Mouse (Mus musculus) heart, embryonic 11.5 days (tissue): ENCODE measurements around the gene Gria1. TPM values are rescaled to one million over a fixed set of nuclear protein-coding genes. Genes with fewer than 3 reads are reported as not detected.

Experiments used
- ATAC-seq: fragments of 200-750 bp; cut with Nextera tagmentation; replicated peaks from 2 replicates; pipeline ENCODE4 v1.8.0; 2017; ENCODE audit warnings: moderate library complexity; ENCODE audit not compliant: insufficient number of reproducible peaks, low FRiP score, low TSS enrichment
- H3K27ac ChIP-seq: fragments of 300-500 bp; sonication (generic); 2 replicates; pipeline ENCODE4 v1.5.1; 2014; ENCODE audit warnings: mild to moderate bottlenecking, low read depth, low read length
- H3K27me3 ChIP-seq: fragments of 300-500 bp; sonication (generic); 2 replicates; pipeline ENCODE4 v1.6.1; 2014; ENCODE audit warnings: mild to moderate bottlenecking, low read length, mixed read lengths; ENCODE audit not compliant: control insufficient read depth, insufficient read depth
- H3K36me3 ChIP-seq: fragments of 300-500 bp; sonication (generic); 2 replicates; pipeline ENCODE4 v1.6.1; 2014; ENCODE audit warnings: mild to moderate bottlenecking, low read length, moderate library complexity, mixed read lengths; ENCODE audit not compliant: control insufficient read depth, insufficient read depth
- H3K4me1 ChIP-seq: fragments of 300-500 bp; sonication (generic); 2 replicates; pipeline ENCODE4 v1.6.1; 2014; ENCODE audit warnings: low read length; ENCODE audit not compliant: control insufficient read depth, insufficient read depth
- H3K4me2 ChIP-seq: fragments of 300-500 bp; sonication (generic); 2 replicates; pipeline ENCODE4 v1.6.1; 2014; ENCODE audit warnings: mild to moderate bottlenecking, moderate library complexity
- H3K4me3 ChIP-seq: fragments of 300-500 bp; sonication (generic); 2 replicates; pipeline ENCODE4 v1.5.1; 2014; ENCODE audit warnings: low read depth, low read length
- H3K9ac ChIP-seq: fragments of 300-500 bp; sonication (generic); 2 replicates; pipeline ENCODE4 v1.6.1; 2014; ENCODE audit warnings: mild to moderate bottlenecking, low read depth, low read length, moderate library complexity
- H3K9me3 ChIP-seq: fragments of 300-500 bp; sonication (generic); replicated peaks from 2 replicates; pipeline ENCODE4 v1.6.1; 2016; ENCODE audit warnings: low read length; ENCODE audit not compliant: control insufficient read depth
- WGBS: fragments of 180-500 bp; shearing (Covaris S2); extraction: QIAGEN DNeasy Blood & Tissue Kit; methylation state at CpG from one replicate; pipeline ENCODE4 v1.1.7; 2014; ENCODE audit not compliant: insufficient replicate concordance; 5-methylcytosine and 5-hydroxymethylcytosine counted together
- polyA plus RNA-seq: library from polyadenylated mRNA; unstranded; fragments of >200 nt; fragmentation: Nextera tagmentation; extraction: Ambion mirVana; gene quantifications from 2 replicates; pipeline ENCODE4 v1.2.1, GENCODE M21; 2014

The Gria1 gene
- polyA plus RNA-seq = 1.1 and 1.4 TPM in 2 replicates

GRCm38 (mm10) chr11:57011024-57011690, at the start of gene Gria1:
TSS of gene Gria1 (plus strand) at chr11:57011387.
- 29% methylated on average over 6 of the region's 6 CpGs for WGBS
- Histone ChIP-seq H3K27ac (no peak within 1 kb of the TSS), H3K9me3 (no peaks in the 10 kb centered on the region), H3K9ac (no peak within 1 kb of the TSS), H3K4me1 (peaks cover 8% of the 10 kb centered on the region), H3K27me3 (peaks cover 8% of the 10 kb centered on the region; the same call in 1 of the 2 replicates), H3K4me2 (peak within 1 kb of the TSS; percentile 64), H3K36me3 (no peaks in the 10 kb centered on the region), H3K4me3 (peak within 1 kb of the TSS; percentile 34)
- no peak for ATAC-seq

- WGBS = 85% methylated on average over 3 of the region's 3 CpGs
- ATAC-seq = no peak
These were observed 49.4 kb upstream of the Gria1 start for GRCm38 (mm10) chr11:56961751-56962150.

GRCm38 (mm10) chr11:56972814-56973213, 38.4 kb upstream of the Gria1 start:
- Histone ChIP-seq H3K36me3 (no peaks in the 10 kb centered on the region), H3K9me3 (no peaks in the 10 kb centered on the region), H3K27ac (no peak overlapping the region), H3K4me3 (no peak overlapping the region), H3K27me3 (no peaks in the 10 kb centered on the region), H3K9ac (no peak overlapping the region), H3K4me1 (no peaks in the 10 kb centered on the region), H3K4me2 (no peak overlapping the region)
- no peak for ATAC-seq
- 70% methylated on average over 1 of the region's 1 CpGs for WGBS

More at GRCm38 (mm10) chr11:56961751-56962150, 49.4 kb upstream of the Gria1 start:
- Histone ChIP-seq H3K4me1 (no peaks in the 10 kb centered on the region), H3K9me3 (no peaks in the 10 kb centered on the region), H3K36me3 (no peaks in the 10 kb centered on the region), H3K27me3 (no peaks in the 10 kb centered on the region), H3K4me3 (no peak overlapping the region), H3K4me2 (no peak overlapping the region), H3K27ac (no peak overlapping the region), H3K9ac (no peak overlapping the region)

- no peaks in the 10 kb centered on the region for H3K27me3 ChIP-seq
- no peak overlapping the region for H3K4me3 ChIP-seq
- H3K36me3 ChIP-seq = no peaks in the 10 kb centered on the region
- H3K4me2 ChIP-seq = no peak overlapping the region
- H3K27ac ChIP-seq = no peak overlapping the region
- H3K4me1 ChIP-seq = no peaks in the 10 kb centered on the region
- 0 out of 2 replicates have a peak, but pooled peaks cover 2% of the 10 kb centered on the region for H3K9me3 ChIP-seq
- WGBS = 88% methylated on average over 3 of the region's 3 CpGs
- ATAC-seq = no peak
- H3K9ac ChIP-seq = no peak overlapping the region
These were observed 26.7 kb upstream of the Gria1 start for GRCm38 (mm10) chr11:56984321-56985000.

GRCm38 (mm10) chr11:56985457-56985856, 25.7 kb upstream of the Gria1 start:
- Histone ChIP-seq H3K4me3 (no peak overlapping the region), H3K36me3 (no peaks in the 10 kb centered on the region), H3K9ac (no peak overlapping the region), H3K4me2 (no peak overlapping the region), H3K9me3 (0 out of 2 replicates have a peak, but pooled peaks cover 2% of the 10 kb centered on the region), H3K27me3 (no peaks in the 10 kb centered on the region), H3K4me1 (no peaks in the 10 kb centered on the region), H3K27ac (no peak overlapping the region)
- 70% methylated on average over 4 of the region's 4 CpGs for WGBS
- ATAC-seq = no peak

GRCm38 (mm10) chr11:56999601-57000001, 11.6 kb upstream of the Gria1 start:
- Histone ChIP-seq H3K4me2 (no peak overlapping the region), H3K27ac (no peak overlapping the region), H3K27me3 (no peaks in the 10 kb centered on the region), H3K4me1 (no peaks in the 10 kb centered on the region), H3K36me3 (no peaks in the 10 kb centered on the region), H3K4me3 (no peak overlapping the region), H3K9ac (no peak overlapping the region), H3K9me3 (no peaks in the 10 kb centered on the region)
- 61% methylated on average over 3 of the region's 3 CpGs for WGBS
- no peak for ATAC-seq

GRCm38 (mm10) chr11:57004611-57005010, 6.6 kb upstream of the Gria1 start:
- Histone ChIP-seq H3K27ac (no peak overlapping the region), H3K27me3 (no peaks in the 10 kb centered on the region), H3K4me3 (no peak overlapping the region), H3K36me3 (no peaks in the 10 kb centered on the region), H3K4me2 (no peak overlapping the region), H3K9ac (no peak overlapping the region), H3K4me1 (peaks cover 10% of the 10 kb centered on the region), H3K9me3 (no peaks in the 10 kb centered on the region)
- no peak for ATAC-seq
- WGBS = 49% methylated on average over 3 of the region's 3 CpGs

GRCm38 (mm10) chr11:57005341-57005740, 5.8 kb upstream of the Gria1 start:
- no peaks in the 10 kb centered on the region for H3K9me3 ChIP-seq
- no peak overlapping the region for H3K27ac ChIP-seq
- H3K4me3 ChIP-seq = no peak overlapping the region
- no peaks in the 10 kb centered on the region for H3K27me3 ChIP-seq
- 72% methylated on average over 7 of the region's 7 CpGs for WGBS
- no peaks in the 10 kb centered on the region for H3K36me3 ChIP-seq
- ATAC-seq = no peak
- H3K4me2 ChIP-seq = no peak overlapping the region
- H3K9ac ChIP-seq = no peak overlapping the region
- peaks cover 10% of the 10 kb centered on the region for H3K4me1 ChIP-seq
